Comparison of ENCODE assay signal across 8 mouse cellular contexts in the genomic region with DNA sequence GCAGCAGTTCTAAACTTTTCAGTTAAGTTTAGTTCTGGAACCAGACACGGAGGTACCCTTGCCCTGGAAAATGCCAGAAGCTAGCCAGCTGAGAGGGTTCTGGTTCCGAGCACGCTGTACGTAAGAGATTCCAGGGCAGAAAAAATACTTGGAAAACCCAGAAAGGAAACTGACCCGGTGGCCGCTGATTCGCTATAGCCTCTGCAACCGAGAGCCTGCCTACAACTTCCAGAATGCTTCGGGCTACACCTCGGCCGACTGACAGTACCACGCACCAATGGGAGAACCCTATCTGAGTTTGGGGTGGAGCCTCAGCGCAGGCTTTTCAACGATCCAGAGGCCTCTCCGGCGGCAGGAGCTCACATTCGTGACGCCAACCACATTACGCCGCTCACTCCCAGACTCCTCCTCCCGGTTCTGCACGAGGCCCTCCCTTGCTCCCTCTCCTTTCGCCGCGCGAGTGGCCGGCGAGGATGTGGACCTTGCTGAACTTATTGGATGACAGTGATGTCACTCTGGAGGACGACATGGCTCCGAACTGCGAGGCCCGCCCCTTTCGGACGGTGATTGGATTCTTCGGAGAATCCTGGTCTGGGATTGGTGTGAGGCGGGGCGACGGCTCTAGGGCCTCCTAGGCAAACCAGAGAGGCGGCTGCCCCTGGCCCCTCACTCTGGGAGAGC. TPM values are rescaled to one million over a fixed set of nuclear protein-coding genes. Genes with fewer than 3 reads are reported as not detected.
DNase-seq lines count a peak whose midpoint lies in the region; ATAC-seq and TF ChIP-seq lines count a peak whose summit lies in the region.

Trim45 (plus strand) TSS at position 378 of the 681 bp plus-strand sequence.

- no peaks in the 10 kb centered on the region; the same call in 1 of the 2 replicates for H3K79me2 ChIP-seq in MEL (ENCODE audit: control insufficient read depth, insufficient read depth, low read length, poor library complexity)

- no peaks in the 10 kb centered on the region for H3K9me3 ChIP-seq in MEL (replicated peaks; ENCODE audit: insufficient read depth, low read length)
- no peaks in the 10 kb centered on the region for H3K9me3 ChIP-seq in forebrain, postnatal 0 days (ENCODE audit: low read length)
- no peaks in the 10 kb centered on the region for H3K9me3 ChIP-seq in lung, embryonic 15.5 days

- H3K36me3 ChIP-seq in MEL (ENCODE audit: control insufficient read depth in 1 of 2, insufficient read depth in 2 of 2, low read length in 2 of 2), result peaks cover 0 to 3% of the 10 kb centered on the region in 2 experiments; a peak in 2 of 4 replicates
- no peaks in the 10 kb centered on the region for H3K36me3 ChIP-seq in forebrain, postnatal 0 days (ENCODE audit: insufficient read depth)
- H3K36me3 ChIP-seq in lung, embryonic 15.5 days, result no peaks in the 10 kb centered on the region

- DNase-seq in MEL (ENCODE audit: low read depth, low spot score), result peak; percentile 99
- DNase-seq in cerebellum, adult 2 months, result peak; percentile 100
- DNase-seq in forebrain, postnatal 0 days, result peak; percentile 99
- DNase-seq in heart, postnatal 4 days, result peak; percentile 98
- DNase-seq in layer of hippocampus, adult 8-10 months (ENCODE audit: low spot score in 2 of 2), result peak; percentile 100
- peak; percentile 100 for DNase-seq in ovary, adult 18-20 months (ENCODE audit: low spot score)
- peak; percentile 98 for DNase-seq in thymus, postnatal 0 days (ENCODE audit: low spot score)

- H3K4me2 ChIP-seq in forebrain, postnatal 0 days (ENCODE audit: low read depth), result peak within 1 kb of the TSS; percentile 70
- H3K4me2 ChIP-seq in lung, embryonic 15.5 days, result peak within 1 kb of the TSS; percentile 77

- ATAC-seq in forebrain, postnatal 0 days, result peak; percentile 97
- ATAC-seq in lung, embryonic 15.5 days (ENCODE audit: borderline replicate concordance, extremely low read depth, low FRiP score, low TSS enrichment), result peak; percentile 98

- no peak for TF ChIP-seq EP300 in MEL (IDR thresholded peaks at IDR 0.05; ENCODE audit: low read depth in 1 of 2, low read length in 2 of 2)

- under 1% methylated on average over 39 of the region's 39 CpGs for WGBS in cerebellum, adult 2 months
- WGBS in forebrain, postnatal 0 days, result under 1% methylated on average over 39 of the region's 39 CpGs
- under 1% methylated on average over 39 of the region's 39 CpGs for WGBS in lung, embryonic 15.5 days

- TF ChIP-seq POLR2A in MEL (IDR thresholded peaks at IDR 0.05; ENCODE audit: control insufficient read depth in 1 of 2, insufficient read depth in 1 of 2, low read depth in 1 of 2, low read length in 2 of 2, poor library complexity in 1 of 2), result peak; percentile 36 to 53; a peak in 2 of 4 replicates
- peak; percentile 69 for TF ChIP-seq POLR2A in cerebellum, adult 2 months (IDR thresholded peaks at IDR 0.05; ENCODE audit: borderline replicate concordance, insufficient read depth, low read length)

- no peak for TF ChIP-seq CTCF in MEL (IDR thresholded peaks at IDR 0.05 in 2 of 3, conservative IDR thresholded peaks at IDR 0.05 in 1 of 3; ENCODE audit: control insufficient read depth in 1 of 3, insufficient read depth in 1 of 3, low read depth in 2 of 3, low read length in 3 of 3, poor library complexity in 1 of 3, severe bottlenecking in 1 of 3)
- no peak for TF ChIP-seq CTCF in cerebellum, adult 2 months (IDR thresholded peaks at IDR 0.05; ENCODE audit: borderline replicate concordance, insufficient read depth, low read depth, low read length)
- no peak for TF ChIP-seq CTCF in forebrain, postnatal 0 days (IDR thresholded peaks at IDR 0.05; ENCODE audit: low read depth)

- peak within 1 kb of the TSS; percentile 39 for H3K27ac ChIP-seq in MEL (ENCODE audit: control insufficient read depth, low read depth, low read length)
- H3K27ac ChIP-seq in cerebellum, adult 2 months (ENCODE audit: insufficient read depth, low read length), result no peak within 1 kb of the TSS
- peak within 1 kb of the TSS; percentile 82 for H3K27ac ChIP-seq in forebrain, postnatal 0 days (ENCODE audit: low read depth, low read length)
- peak within 1 kb of the TSS; percentile 71 for H3K27ac ChIP-seq in lung, embryonic 15.5 days

- H3K9ac ChIP-seq in MEL (ENCODE audit: control insufficient read depth, low read depth, low read length, poor library complexity, severe bottlenecking), result peak within 1 kb of the TSS; percentile 83
- H3K9ac ChIP-seq in forebrain, postnatal 0 days, result peak within 1 kb of the TSS; percentile 74
- peak within 1 kb of the TSS; percentile 64 for H3K9ac ChIP-seq in lung, embryonic 15.5 days

- H3K4me3 ChIP-seq in MEL (ENCODE audit: control insufficient read depth in 1 of 2, insufficient read depth in 1 of 2, low read depth in 2 of 2, low read length in 2 of 2), result peak within 1 kb of the TSS; percentile 83 to 98
- H3K4me3 ChIP-seq in cerebellum, adult 2 months (replicated peaks; ENCODE audit: insufficient read depth, low read depth, low read length), result peak within 1 kb of the TSS; percentile 58
- H3K4me3 ChIP-seq in forebrain, postnatal 0 days (ENCODE audit: low read depth, low read length), result peak within 1 kb of the TSS; percentile 57
- peak within 1 kb of the TSS; percentile 60 for H3K4me3 ChIP-seq in lung, embryonic 15.5 days

- peaks cover 0 to 25% of the 10 kb centered on the region in 2 experiments; a peak in 3 of 4 replicates for H3K4me1 ChIP-seq in MEL (ENCODE audit: control insufficient read depth in 1 of 2, insufficient read depth in 2 of 2, low read length in 2 of 2)
- peaks cover 4% of the 10 kb centered on the region; the same call in 1 of the 2 replicates for H3K4me1 ChIP-seq in cerebellum, adult 2 months (ENCODE audit: control insufficient read depth, insufficient read depth, low read length)
- H3K4me1 ChIP-seq in forebrain, postnatal 0 days (ENCODE audit: insufficient read depth), result peaks cover 21% of the 10 kb centered on the region; the same call in 1 of the 2 replicates
- peaks cover 22% of the 10 kb centered on the region for H3K4me1 ChIP-seq in lung, embryonic 15.5 days

- no peak for TF ChIP-seq RAD21 in MEL (IDR thresholded peaks at IDR 0.05; ENCODE audit: low read depth, low read length)

- no peaks in the 10 kb centered on the region for H3K27me3 ChIP-seq in MEL (ENCODE audit: control insufficient read depth in 1 of 2, insufficient read depth in 2 of 2, low read length in 2 of 2)
- no peaks in the 10 kb centered on the region for H3K27me3 ChIP-seq in cerebellum, adult 2 months (ENCODE audit: control insufficient read depth, insufficient read depth, low read length)
- peaks cover 4% of the 10 kb centered on the region; the same call in 1 of the 2 replicates for H3K27me3 ChIP-seq in forebrain, postnatal 0 days (ENCODE audit: insufficient read depth, low read length)
- H3K27me3 ChIP-seq in lung, embryonic 15.5 days, result no peaks in the 10 kb centered on the region

TF ChIP-seq in MEL, 35 proteins besides CTCF, POLR2A, EP300 and RAD21 (continues in another document):
- TF ChIP-seq KAT2A (conservative IDR thresholded peaks at IDR 0.05; ENCODE audit: low read depth, low read length) (peak; percentile 88), MEF2A (IDR thresholded peaks at IDR 0.05; ENCODE audit: extremely low read depth, insufficient replicate concordance, low read depth, low read length, poor library complexity, severe bottlenecking) (no peak), JUND (IDR thresholded peaks at IDR 0.05; ENCODE audit: low read depth, low read length) (no peak), USF2 (IDR thresholded peaks at IDR 0.05; ENCODE audit: borderline replicate concordance in 1 of 2, insufficient read depth in 1 of 2, low read depth in 1 of 2, low read length in 2 of 2) (no peak), NELFE (IDR thresholded peaks at IDR 0.05; ENCODE audit: low read depth, low read length) (peak; percentile 48), RCOR1 (IDR thresholded peaks at IDR 0.05; ENCODE audit: low read depth, low read length) (0 out of 2 replicates have a peak, but pooled peaks have one; percentile 43), SMC3 (IDR thresholded peaks at IDR 0.05; ENCODE audit: low read depth, low read length) (no peak), TAL1 (IDR thresholded peaks at IDR 0.05; ENCODE audit: low read length) (no peak), POLR2AphosphoS2 (IDR thresholded peaks at IDR 0.05; ENCODE audit: low read length) (no peak), SIN3A (IDR thresholded peaks at IDR 0.05; ENCODE audit: low read length) (peak; percentile 71; the same call in 1 of the 2 replicates), MAZ (IDR thresholded peaks at IDR 0.05; ENCODE audit: low read depth, low read length) (0 out of 2 replicates have a peak, but pooled peaks have one; percentile 31), MAFK (IDR thresholded peaks at IDR 0.05; ENCODE audit: borderline replicate concordance, low read depth, low read length) (no peak), MYB (IDR thresholded peaks at IDR 0.05; ENCODE audit: low read depth, low read length) (peak; percentile 39), CHD1 (IDR thresholded peaks at IDR 0.05; ENCODE audit: low read depth, low read length) (no peak), BHLHE40 (IDR thresholded peaks at IDR 0.05; ENCODE audit: borderline replicate concordance, low read depth, low read length) (no peak), MAX (IDR thresholded peaks at IDR 0.05; ENCODE audit: low read length) (peak; percentile 63), HCFC1 (IDR thresholded peaks at IDR 0.05; ENCODE audit: low read depth, low read length) (peak; percentile 96), ETS1 (IDR thresholded peaks at IDR 0.05; ENCODE audit: low read depth, low read length) (no peak), USF1 (IDR thresholded peaks at IDR 0.05; ENCODE audit: low read depth, low read length) (peak; percentile 48), UBTF (IDR thresholded peaks at IDR 0.05; ENCODE audit: borderline replicate concordance, insufficient read depth, low read depth, low read length) (no peak), ELF1 (IDR thresholded peaks at IDR 0.05; ENCODE audit: low read depth, low read length) (peak; percentile 68), POLR2AphosphoS5 (IDR thresholded peaks at IDR 0.05; ENCODE audit: borderline replicate concordance, low read depth, low read length) (no peak)

RNA-seq across cellular contexts. Expression of gene Trim45, which starts in this region (rescaled TPM):
- total RNA-seq in MEL (2012; rRNA removed), result 2.1 and 2.5 TPM in 2 replicates
- 1 to 10 TPM in 1 of 2 experiments, not detected in 1; 3.7 TPM for polyA plus RNA-seq in MEL (2012; ENCODE audit: insufficient read depth in 1 of 2, insufficient read length in 2 of 2, low read depth in 1 of 2, low replicate concordance in 2 of 2, missing spikeins in 1 of 2)
- polyA plus RNA-seq in cerebellum, adult 2 months (2012; rRNA removed), result 7.0 and 7.6 TPM in 2 replicates
- 9.6 and 12.0 TPM in 2 replicates for total RNA-seq in forebrain, postnatal 0 days (2014; rRNA removed)
- 4.3 and 5.3 TPM in 2 replicates for polyA plus RNA-seq in forebrain, postnatal 0 days (2015; fragmentation: Nextera tagmentation; extraction: Ambion mirVana)
- total RNA-seq in heart, postnatal 4 days (2021), result 10 to 100 TPM; 10.3 TPM
- total RNA-seq in layer of hippocampus, adult 8-10 months (2022), result 10 to 100 TPM in 1 of 4 experiments, 1 to 10 TPM in 3; 8.8 to 10.3 (median 9.6) TPM
- polyA plus RNA-seq in lung, embryonic 15.5 days (2015; fragmentation: Nextera tagmentation; extraction: Ambion mirVana), result 4.8 and 5.5 TPM in 2 replicates
- polyA plus RNA-seq in thymus, postnatal 0 days (2015; fragmentation: Nextera tagmentation; extraction: Ambion mirVana), result 2.4 and 2.7 TPM in 2 replicates
